Mouse (Mus musculus) brain, embryonic 14.5 days (tissue): ENCODE data around the gene Mri1.

Experiments used
- CTCF ChIP-seq: fragments of 200-500 bp; IDR thresholded peaks from 2 replicates; pipeline ENCODE4 v1.5.1; 2012; ENCODE audit warnings: inconsistent platforms, mild to moderate bottlenecking, moderate library complexity, borderline replicate concordance; ENCODE audit not compliant: insufficient read depth, insufficient read length; ENCODE audit errors: extremely low read depth
- POLR2A ChIP-seq: fragments of 200-500 bp; IDR thresholded peaks from 2 replicates; pipeline ENCODE4 v1.6.1; 2012; ENCODE audit warnings: mild to moderate bottlenecking, inconsistent platforms, borderline replicate concordance; ENCODE audit not compliant: poor library complexity, insufficient read depth, insufficient read length, severe bottlenecking; ENCODE audit errors: extremely low read depth

- TF ChIP-seq CTCF, result no peak
- no peak for TF ChIP-seq POLR2A
Observed at GRCm38 (mm10) chr8:84233055-84233454, 24.1 kb downstream of the Mri1 start.
